Mouse (Mus musculus) kidney, adult 11 months (tissue): ENCODE data around the gene Pald1.

Experiments used
- DNase-seq: peaks from one replicate; pipeline ENCODE4 v3.0.0; 2022

Pald1 gene

GRCm38 (mm10) chr10:61324717-61325116 lies 58.6 kb downstream of the Pald1 start:
- DNase-seq = no peak

DNA sequence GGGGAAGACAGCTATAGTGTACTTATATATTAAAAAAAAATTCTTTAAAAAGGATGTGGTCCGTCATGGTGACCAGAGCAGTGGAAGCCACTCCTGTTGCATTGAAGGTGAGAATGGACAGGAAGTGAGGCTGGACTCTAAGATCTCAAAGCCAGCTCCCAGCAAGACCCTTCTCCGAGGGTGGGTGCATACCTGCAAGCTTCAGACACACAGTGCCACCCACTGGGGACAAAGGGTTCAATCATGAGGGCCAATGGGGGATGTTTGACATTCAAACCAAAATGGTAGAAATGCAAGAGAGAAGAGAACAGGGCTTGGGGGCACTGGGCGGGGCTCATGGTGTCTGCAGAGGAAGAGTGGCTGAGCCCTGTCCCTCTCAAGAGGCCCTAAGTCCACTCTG lies 64.8 kb downstream of the Pald1 start:
- DNase-seq = no peak

DNA sequence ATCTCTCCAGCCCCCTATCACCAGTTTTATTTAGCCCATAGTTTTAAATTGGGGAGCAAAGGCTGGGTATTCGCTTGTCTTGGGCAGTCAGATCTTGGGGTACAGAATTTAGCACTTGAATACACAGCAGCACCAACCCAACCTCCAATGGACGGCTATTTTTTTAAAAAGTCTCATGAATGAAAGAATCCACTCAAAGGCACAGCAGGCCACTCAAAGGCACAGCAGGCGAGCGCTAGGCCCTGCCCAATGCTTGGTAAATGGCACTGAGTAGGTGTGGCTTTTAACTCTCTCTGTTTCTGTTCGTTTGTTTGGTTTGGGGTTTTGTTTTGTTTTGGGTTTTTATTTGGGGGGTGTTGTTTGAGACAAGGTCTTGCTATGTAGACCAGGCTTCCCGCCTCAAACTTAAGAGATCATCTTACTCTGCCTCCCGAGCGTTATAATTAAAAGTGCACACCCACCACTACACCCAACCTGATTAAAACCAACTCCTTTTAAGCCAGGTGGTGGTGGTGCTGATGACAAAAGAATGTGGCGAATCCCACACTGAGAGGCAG lies 67.9 kb downstream of the Pald1 start:
- no peak for DNase-seq

GRCm38 (mm10) chr10:61313750-61314149 lies 69.6 kb downstream of the Pald1 start:
- peak; percentile 22 for DNase-seq

GRCm38 (mm10) chr10:61312754-61313153 lies 70.6 kb downstream of the Pald1 start:
- peak; percentile 19 for DNase-seq

DNA sequence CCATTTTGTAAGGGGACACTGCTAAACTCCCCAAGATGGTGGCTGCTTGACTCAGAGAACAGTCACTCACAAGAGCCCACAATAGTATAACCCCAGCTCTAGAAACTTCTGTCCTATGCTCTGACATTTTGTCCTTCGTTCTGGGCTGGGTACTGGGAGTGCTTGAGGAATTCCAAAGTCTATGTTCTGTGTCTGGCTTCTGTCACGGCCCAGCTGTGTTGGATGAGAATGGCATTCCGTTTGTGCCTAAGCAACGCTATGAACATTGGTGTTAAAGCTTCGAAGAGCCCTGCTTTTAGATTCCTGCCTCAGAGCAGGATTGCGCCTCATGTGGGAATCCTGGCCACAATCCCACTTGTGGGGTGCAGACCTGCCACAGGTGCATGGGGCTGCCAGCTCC lies 71.2 kb downstream of the Pald1 start:
- DNase-seq = peak; percentile 14

DNA sequence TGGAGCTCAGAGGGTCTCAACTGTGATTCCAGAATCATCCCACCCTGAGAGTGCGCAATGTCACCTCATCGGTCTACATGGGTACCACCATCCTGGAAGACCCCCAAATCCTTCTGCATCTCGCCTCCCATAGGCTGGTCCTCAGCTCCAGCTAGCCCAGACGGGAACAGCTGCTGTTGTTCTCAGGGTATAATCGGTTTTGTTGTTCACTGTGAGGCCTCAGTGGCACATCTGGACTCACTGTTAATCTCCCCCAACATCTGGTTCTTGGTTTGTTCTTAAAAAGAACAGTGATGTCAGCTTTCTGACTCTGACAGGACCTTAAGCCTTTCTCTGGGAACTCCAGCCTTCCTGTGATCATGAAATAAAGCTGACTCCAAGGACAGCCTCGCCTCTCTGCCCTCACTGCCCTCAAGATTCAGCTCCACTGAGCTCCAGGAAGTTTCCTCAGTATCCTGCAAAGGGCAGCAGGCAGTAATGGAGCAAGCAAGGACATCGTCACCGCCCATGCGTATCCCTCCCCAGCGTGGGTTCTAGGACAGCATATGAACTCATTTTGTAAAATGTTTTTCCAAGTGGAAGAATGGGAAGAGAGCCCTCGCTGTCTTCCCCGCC lies 74.5 kb downstream of the Pald1 start:
- peak; percentile 34 for DNase-seq

DNA sequence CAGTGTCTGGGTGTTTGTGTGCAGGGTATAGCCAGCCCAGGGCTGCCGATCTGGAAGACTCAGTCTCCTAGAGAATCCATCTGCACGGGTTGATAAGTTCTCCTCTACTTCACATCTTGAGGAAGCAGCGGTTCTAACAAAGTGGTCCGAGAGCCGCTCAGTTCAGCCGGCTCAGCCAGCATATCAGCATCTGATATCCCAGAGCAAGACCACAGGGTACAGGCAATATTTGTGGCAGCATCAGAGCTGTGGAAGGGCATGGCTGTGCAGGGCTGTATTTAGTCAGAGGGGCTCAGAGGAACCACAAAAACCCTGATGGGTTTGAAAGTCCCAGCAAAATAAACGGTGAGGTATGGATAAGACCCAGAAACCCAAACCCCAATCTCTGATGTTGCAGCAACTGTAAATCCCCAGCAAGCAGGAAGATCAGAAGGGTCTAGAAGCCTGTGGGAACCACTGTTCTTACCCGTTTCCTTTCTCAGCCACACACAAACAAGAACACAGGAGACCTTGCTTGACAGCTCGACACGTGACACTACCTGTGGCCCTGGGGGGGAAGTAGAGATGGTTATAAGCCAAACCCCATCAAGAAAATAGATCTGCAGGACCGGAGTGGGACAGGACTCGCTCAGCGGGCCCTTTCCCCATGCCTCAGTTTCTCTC lies 77.3 kb downstream of the Pald1 start:
- no peak for DNase-seq

DNA sequence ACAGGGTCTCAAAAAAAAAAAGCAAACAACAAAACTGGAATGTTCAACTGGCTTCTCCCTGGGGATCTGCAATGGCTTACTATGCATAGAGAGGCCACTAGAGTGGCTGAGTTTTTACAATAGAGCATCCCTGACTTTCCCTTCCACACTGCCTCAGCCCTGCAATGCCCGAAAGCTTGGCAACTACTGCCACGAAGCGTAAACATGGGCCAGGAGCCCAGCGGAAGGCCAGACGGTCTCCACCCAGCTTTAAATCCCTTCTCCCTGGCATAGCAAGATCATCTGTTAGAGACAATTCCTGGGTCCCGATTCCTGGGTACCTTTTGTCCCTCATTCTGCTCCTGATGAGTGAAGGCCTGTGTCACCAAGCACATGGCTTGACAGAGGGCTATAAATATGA lies 79.3 kb downstream of the Pald1 start:
- no peak for DNase-seq

DNA sequence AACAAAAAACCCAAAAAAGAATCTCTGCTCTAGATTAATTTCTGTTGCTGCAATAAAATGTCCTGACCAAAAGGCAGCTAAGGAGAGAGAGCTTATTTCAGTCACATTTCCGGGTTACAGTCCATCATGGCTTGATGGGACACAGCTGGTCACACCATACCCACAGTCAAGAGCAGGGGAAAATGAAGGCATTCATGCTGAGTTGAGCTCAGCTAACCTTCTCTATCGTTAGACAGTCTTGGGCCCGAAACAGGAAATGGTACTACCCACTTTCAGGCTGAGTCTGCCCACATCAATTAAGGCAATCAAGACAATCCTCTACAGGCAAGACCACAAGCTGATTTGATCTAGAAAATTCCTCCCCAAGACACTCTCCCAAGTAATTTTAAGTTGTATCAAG lies 82.3 kb downstream of the Pald1 start:
- peak; percentile 23 for DNase-seq

GRCm38 (mm10) chr10:61297477-61297876 lies 85.9 kb downstream of the Pald1 start, which contains the start of gene Prf1:
TSS of gene Prf1 (plus strand) at chr10:61297833.
- no peak for DNase-seq

DNA sequence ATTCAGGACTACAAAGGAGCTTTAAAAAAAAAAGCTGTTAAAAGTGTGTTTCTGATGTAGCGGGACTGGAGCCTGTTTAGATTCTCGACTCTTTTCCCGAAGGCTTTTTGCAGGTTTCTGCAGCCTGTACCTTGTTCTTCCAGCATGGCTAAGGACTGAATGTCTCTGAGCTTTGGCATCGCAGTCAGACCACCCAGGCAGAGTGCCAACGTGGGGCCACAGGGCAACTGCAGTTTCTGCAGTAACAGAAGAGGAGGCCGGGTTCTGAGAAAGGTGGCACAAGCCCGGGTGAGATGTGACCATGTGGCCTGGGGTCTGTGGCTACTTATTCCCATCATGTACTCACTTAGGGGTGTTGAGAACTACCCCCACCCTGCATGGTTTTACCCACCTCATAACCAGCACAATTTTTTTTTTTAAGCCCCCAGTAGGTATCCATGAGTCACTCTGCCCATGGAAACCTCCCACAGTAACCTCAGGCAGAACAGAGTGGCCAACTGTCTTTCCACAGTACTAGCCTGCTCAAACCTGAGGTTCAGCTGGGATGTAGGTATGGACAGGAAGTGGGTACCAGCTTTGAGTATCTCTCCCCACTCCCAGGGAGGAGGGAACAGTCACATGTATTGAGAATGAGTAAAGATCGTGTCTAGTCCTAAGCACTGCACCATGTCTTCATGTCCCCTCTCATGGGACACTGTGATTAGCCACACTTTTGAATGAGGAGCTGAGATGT lies 86.5 kb downstream of the Pald1 start:
- DNase-seq = no peak

DNA sequence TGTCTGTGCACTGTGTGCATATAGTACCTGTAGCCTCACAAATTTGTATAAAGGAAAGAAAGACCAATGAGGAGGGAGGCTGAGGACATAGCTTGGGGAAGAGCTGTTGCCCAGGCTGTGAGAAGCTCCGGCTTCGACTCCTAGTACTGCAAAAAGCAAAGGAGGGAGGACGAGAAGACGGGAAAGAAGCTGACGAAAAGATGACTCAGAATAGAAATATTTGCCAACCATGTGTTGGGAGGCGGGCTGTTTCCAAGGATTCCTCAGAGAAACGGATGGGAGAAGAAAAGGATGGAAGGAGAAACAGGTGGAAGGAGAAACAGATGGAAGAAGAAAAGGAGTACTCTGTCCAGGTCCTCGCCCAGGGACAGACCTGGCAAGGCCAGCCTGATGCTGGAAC lies 89.1 kb downstream of the Pald1 start:
- DNase-seq = no peak

DNA sequence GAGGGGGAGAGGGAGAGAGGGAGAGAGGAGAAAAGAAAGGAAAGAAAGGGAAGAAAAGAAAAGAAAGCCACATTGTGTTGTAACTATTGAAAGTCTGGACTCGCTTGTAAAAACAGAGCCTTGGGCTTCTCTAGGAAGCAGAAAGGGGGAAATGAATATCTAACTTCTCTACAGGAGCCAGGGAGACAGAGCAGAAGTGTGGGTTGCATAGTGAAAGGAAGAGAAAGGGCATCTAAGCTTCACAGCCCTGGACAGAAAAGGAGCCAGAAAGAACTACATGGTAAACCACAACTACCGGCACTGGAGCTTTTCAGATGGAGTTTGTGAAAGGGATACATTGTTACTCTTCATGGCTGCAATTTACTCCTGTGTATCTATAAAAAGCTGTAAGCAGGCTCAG lies 92.9 kb downstream of the Pald1 start:
- DNase-seq = no peak

DNA sequence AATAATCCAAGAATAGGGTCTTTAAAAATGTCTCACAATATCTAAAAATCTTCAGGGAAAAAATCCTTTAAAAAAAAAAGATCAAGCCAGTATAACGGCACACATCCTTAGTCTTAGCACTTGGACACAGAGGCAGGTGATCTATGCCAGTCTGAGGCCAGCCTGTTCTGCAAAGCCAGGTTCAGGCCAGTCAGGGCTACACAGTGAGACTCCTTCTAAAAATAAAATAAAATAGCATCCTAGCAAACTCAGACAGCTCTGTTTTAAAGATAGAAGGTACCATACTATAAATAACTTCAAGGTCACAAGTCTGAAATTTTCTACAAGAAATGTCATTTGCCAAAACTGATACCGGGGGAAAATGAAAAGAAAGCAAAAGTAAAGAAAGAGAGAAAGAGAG lies 93.3 kb downstream of the Pald1 start:
- DNase-seq = no peak

DNA sequence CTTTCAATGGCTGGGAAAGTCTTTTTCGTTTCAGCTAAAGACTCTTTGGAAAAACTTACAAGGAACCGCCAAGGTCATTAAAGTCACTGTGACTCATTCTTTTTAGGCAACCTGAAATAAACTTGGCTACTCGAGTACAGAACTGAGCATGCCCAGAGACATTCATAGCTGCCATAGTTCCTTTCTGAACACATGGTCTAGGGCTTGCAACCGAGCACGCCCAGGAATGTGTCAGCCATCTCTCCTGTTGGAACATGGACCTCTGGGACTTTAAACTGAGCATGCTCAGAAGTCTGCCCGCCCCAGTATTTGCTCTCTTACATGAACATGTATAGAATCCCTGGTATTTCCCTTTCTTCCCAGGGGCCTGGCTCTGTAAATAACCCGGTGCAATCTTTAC lies 97.1 kb downstream of the Pald1 start:
- DNase-seq = no peak

- DNase-seq = peak; percentile 45
These were observed 98.1 kb downstream of the Pald1 start for GRCm38 (mm10) chr10:61285271-61285670.

DNA sequence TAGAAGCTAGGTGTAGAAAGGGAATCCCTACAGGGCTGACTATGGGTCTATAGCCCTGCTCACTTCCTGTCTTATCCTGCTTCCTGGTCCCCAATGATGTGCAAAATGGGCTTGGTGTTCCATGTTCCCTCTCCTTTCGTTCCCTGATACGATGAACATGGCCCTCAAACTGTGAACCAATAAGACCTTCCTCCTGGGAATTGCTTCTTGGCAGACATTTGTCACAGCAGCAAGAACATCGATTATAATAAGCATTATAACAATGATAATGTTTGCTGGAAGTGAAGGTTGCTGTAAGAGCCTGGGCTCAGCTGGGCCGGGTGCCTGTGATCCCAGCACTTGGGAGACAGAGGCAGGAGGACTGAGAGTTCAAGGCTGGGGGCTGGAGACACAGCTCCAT lies 99.0 kb downstream of the Pald1 start:
- no peak for DNase-seq

DNA sequence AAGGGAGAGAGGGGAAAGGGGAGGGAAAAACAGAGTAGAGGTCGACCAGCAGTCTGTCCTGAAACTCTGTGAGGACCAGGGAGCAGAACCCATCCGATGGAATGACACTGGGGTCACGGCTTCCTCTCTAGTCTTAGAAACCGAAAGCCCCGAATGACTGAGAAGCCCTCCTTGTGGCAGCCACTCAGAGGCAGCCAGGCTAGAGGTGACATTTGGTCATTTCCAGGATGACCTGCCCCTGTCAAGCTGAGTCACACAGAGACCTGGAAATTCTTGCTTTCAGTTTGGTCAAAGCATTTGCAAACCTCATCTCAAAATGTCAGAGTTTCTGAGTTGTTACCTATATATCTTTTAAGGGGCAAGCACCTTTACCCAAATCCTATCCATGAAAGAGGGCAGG lies 102.2 kb downstream of the Pald1 start:
- no peak for DNase-seq

DNA sequence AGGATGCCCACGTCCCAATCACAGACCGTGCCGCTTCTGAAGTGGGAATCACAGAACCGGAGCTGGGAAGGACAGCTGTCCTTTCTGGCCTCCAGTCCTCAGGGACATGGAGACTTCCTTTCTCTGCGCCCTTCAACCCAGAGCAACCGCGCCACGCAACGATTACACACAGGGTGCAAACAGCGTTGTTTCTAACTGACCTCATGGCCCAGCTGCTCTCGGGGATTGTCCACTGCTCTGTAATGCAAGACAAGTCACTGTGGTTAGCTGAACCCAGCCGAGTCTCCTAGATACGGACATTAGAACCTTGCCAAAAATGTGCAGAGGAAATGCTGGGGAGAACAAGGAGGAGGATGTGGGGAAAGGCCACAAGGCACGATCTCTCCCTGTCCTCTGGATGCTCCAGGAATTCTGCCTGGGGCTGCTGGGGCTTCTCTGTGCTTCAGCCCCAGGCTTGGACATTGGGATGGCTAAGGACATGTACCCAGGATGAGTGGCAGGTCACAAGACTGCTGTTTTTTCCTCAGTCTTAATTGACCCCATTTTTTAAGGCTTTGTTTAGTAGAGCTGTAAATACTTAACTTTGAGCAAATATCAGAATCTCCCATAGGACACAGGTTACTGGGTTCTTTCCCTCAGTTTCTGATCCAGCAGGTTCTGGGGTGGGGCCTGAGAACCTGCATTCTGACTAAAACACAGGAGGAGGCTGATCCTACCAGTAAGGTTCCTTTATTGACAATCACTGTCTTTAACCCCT lies 105.2 kb downstream of the Pald1 start:
- DNase-seq = peak; percentile 73

GRCm38 (mm10) chr10:61277051-61277450 lies 106.3 kb downstream of the Pald1 start:
- no peak for DNase-seq

DNA sequence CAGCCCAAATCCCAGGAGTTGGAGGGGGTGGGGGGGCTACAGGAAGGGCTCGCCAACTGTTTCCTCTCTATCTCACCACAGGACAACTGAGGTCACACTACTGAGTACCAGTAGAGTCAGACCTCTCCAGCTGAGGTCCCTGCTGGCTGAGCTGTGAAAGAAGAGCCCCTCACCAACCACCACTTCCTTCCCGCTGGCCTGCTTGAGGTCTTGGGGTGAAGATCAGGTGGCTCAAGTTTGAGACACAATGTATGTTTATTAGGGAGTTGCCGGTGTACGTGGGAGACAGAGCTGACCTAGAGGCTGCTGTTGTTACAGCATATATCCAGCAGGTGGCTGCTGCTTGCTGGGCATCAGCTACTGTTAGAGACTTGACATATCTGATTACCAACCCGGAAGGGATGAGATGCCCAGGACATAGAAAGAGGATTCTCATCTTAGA lies 107.6 kb downstream of the Pald1 start:
- no peak for DNase-seq

DNA sequence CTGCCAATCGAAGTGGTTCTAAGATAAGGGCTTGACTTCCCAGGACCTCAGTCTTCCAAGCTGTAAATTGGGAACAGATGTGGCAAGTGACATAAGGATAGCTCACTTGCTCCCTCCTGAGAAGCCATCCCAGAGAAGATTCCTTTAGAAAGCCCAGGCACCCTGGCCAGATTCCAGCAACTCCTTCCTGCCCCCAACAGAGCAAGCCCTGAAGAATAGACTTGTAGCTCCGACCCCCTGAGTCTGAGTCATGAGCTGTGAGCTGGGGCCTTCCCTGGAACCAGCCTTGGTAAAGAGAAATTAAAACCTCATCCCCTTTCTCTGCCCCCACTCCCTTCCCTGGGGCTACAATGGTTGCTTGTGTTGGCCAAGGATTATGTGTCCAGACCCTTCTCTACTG lies 108.8 kb downstream of the Pald1 start:
- DNase-seq = no peak
